In genomic region chr9:105053147-105053557, GRCm38 (mm10) we compare ENCODE assay signal across 8 mouse cellular contexts. TPM values are rescaled to one million over a fixed set of nuclear protein-coding genes. Genes with fewer than 3 reads are reported as not detected.
DNase-seq lines count a peak whose midpoint lies in the region; ATAC-seq and TF ChIP-seq lines count a peak whose summit lies in the region.

TSS of gene Mrpl3 (plus strand) at chr9:105053239.

- peak; percentile 86 for ATAC-seq in forebrain, embryonic 16.5 days
- ATAC-seq in lung, embryonic 14.5 days (ENCODE audit: insufficient read depth), result peak; percentile 92

- H3K36me3 ChIP-seq in ES-E14 (ENCODE audit: control insufficient read depth, insufficient read depth, low read length, poor library complexity, severe bottlenecking), result peaks cover 9% of the 10 kb centered on the region
- peaks cover 22% of the 10 kb centered on the region for H3K36me3 ChIP-seq in forebrain, embryonic 16.5 days (ENCODE audit: control insufficient read depth, insufficient read depth)
- H3K36me3 ChIP-seq in lung, embryonic 14.5 days (ENCODE audit: insufficient read depth), result peaks cover 33% of the 10 kb centered on the region
- H3K36me3 ChIP-seq in thymus, adult 2 months (ENCODE audit: control insufficient read depth, insufficient read depth, low read length), result peaks cover 30% of the 10 kb centered on the region

- H3K27me3 ChIP-seq in forebrain, embryonic 16.5 days (replicated peaks; ENCODE audit: control insufficient read depth, insufficient read depth, low read length), result no peaks in the 10 kb centered on the region
- H3K27me3 ChIP-seq in lung, embryonic 14.5 days (ENCODE audit: insufficient read depth, low read length), result no peaks in the 10 kb centered on the region
- no peaks in the 10 kb centered on the region for H3K27me3 ChIP-seq in thymus, adult 2 months (ENCODE audit: control insufficient read depth, insufficient read depth, low read length)

- H3K4me3 ChIP-seq in ES-E14 (ENCODE audit: insufficient read depth in 1 of 2, low read depth in 1 of 2, low read length in 2 of 2, poor library complexity in 1 of 2, severe bottlenecking in 1 of 2), result peak within 1 kb of the TSS; percentile 90 to 100
- peak within 1 kb of the TSS; percentile 100 for H3K4me3 ChIP-seq in forebrain, embryonic 16.5 days (replicated peaks; ENCODE audit: low read length)
- H3K4me3 ChIP-seq in layer of hippocampus, adult 2 months, result peak within 1 kb of the TSS; percentile 100
- H3K4me3 ChIP-seq in lung, embryonic 14.5 days (ENCODE audit: low read depth, low read length), result peak within 1 kb of the TSS; percentile 97
- peak within 1 kb of the TSS; percentile 97 for H3K4me3 ChIP-seq in olfactory bulb, adult 2 months (ENCODE audit: insufficient read depth, low read depth, low read length)
- peak within 1 kb of the TSS; percentile 100 for H3K4me3 ChIP-seq in thymus, adult 2 months (ENCODE audit: control insufficient read depth, insufficient read depth, low read length)

- intact Hi-C loops in heart, postnatal 36 days (cut with DNase I), result loop anchor here (2.0 kb wide), 1 partner anchor 78 kb away; the partner anchor contains the start of gene Nudt16

- TF ChIP-seq POLR2A in olfactory bulb, adult 2 months (IDR thresholded peaks at IDR 0.05; ENCODE audit: insufficient read depth, low read depth, low read length), result peak; percentile 34; the same call in 1 of the 2 replicates
- 0 out of 2 replicates have a peak, but pooled peaks have one; percentile 31 for TF ChIP-seq POLR2A in thymus, adult 2 months (IDR thresholded peaks at IDR 0.05; ENCODE audit: control insufficient read depth, extremely low read depth, insufficient read depth, low read length, poor library complexity)

- DNase-seq in ES-E14 (ENCODE audit: low read depth, low spot score), result peak; percentile 72
- peak; percentile 72 for DNase-seq in cerebellum, adult 11-12 months
- peak; percentile 90 for DNase-seq in heart, postnatal 36 days
- DNase-seq in layer of hippocampus, adult 2 months (ENCODE audit: low spot score in 2 of 2), result peak; percentile 76 to 83
- DNase-seq in lung, embryonic 14.5 days, result peak; percentile 94
- peak; percentile 78 for DNase-seq in thymus, adult 2 months

- H3K9me3 ChIP-seq in ES-E14 (ENCODE audit: control insufficient read depth, insufficient read depth, low read depth, low read length), result no peaks in the 10 kb centered on the region
- no peaks in the 10 kb centered on the region for H3K9me3 ChIP-seq in forebrain, embryonic 16.5 days (ENCODE audit: control insufficient read depth, low read length)
- H3K9me3 ChIP-seq in lung, embryonic 14.5 days (ENCODE audit: low read depth, low read length), result no peaks in the 10 kb centered on the region

- H3K9ac ChIP-seq in ES-E14 (ENCODE audit: insufficient read depth, low read depth, low read length, poor library complexity, severe bottlenecking), result peak within 1 kb of the TSS; percentile 100
- peak within 1 kb of the TSS; percentile 99 for H3K9ac ChIP-seq in forebrain, embryonic 16.5 days (replicated peaks; ENCODE audit: low read depth, low read length)
- peak within 1 kb of the TSS; percentile 97 for H3K9ac ChIP-seq in lung, embryonic 14.5 days

- H3K27ac ChIP-seq in ES-E14 (ENCODE audit: insufficient read depth, low read depth, low read length, poor library complexity, severe bottlenecking), result peak within 1 kb of the TSS; percentile 68; the same call in 1 of the 2 replicates
- H3K27ac ChIP-seq in forebrain, embryonic 16.5 days (ENCODE audit: low read length), result peak within 1 kb of the TSS; percentile 75
- H3K27ac ChIP-seq in layer of hippocampus, adult 2 months, result peak within 1 kb of the TSS; percentile 89
- peak within 1 kb of the TSS; percentile 66; the same call in 1 of the 2 replicates for H3K27ac ChIP-seq in lung, embryonic 14.5 days (ENCODE audit: low read depth)
- H3K27ac ChIP-seq in olfactory bulb, adult 2 months (ENCODE audit: insufficient read depth, low read depth, low read length), result peak within 1 kb of the TSS; percentile 56
- peak within 1 kb of the TSS; percentile 19; the same call in 1 of the 2 replicates for H3K27ac ChIP-seq in thymus, adult 2 months (ENCODE audit: control insufficient read depth, insufficient read depth, low read length)

- in situ Hi-C loops in ES-E14 (cut with MboI; ENCODE audit: low sequenced_read_pairs in 2 of 2, unreplicated experiment in 2 of 2), result no loop called here

- H3K4me1 ChIP-seq in ES-E14 (ENCODE audit: control insufficient read depth in 2 of 2, insufficient read depth in 2 of 2, low read length in 2 of 2, poor library complexity in 1 of 2), result no peaks in the 10 kb centered on the region
- peaks cover 11% of the 10 kb centered on the region for H3K4me1 ChIP-seq in forebrain, embryonic 16.5 days (replicated peaks; ENCODE audit: control insufficient read depth, insufficient read depth, low read length)
- no peaks in the 10 kb centered on the region for H3K4me1 ChIP-seq in lung, embryonic 14.5 days (ENCODE audit: insufficient read depth)
- peaks cover 6% of the 10 kb centered on the region for H3K4me1 ChIP-seq in olfactory bulb, adult 2 months (ENCODE audit: control insufficient read depth, insufficient read depth, low read length)
- no peaks in the 10 kb centered on the region for H3K4me1 ChIP-seq in thymus, adult 2 months (replicated peaks; ENCODE audit: control insufficient read depth, insufficient read depth, low read length)

- H3K4me2 ChIP-seq in forebrain, embryonic 16.5 days (ENCODE audit: low read length), result peak within 1 kb of the TSS; percentile 88
- peak within 1 kb of the TSS; percentile 74 for H3K4me2 ChIP-seq in lung, embryonic 14.5 days

- 0% methylated on average over 31 of the region's 31 CpGs for WGBS in forebrain, embryonic 16.5 days
- WGBS in lung, embryonic 14.5 days, result under 1% methylated on average over 31 of the region's 31 CpGs
- WGBS in olfactory bulb, adult 2 months, result under 1% methylated on average over 31 of the region's 31 CpGs
- 1% methylated on average over 31 of the region's 31 CpGs for WGBS in thymus, adult 2 months

- TF ChIP-seq CTCF in layer of hippocampus, adult 2 months (conservative IDR thresholded peaks at IDR 0.05), result no peak
- no peak for TF ChIP-seq CTCF in lung, embryonic 14.5 days (IDR thresholded peaks at IDR 0.05; ENCODE audit: low read depth)
- no peak for TF ChIP-seq CTCF in olfactory bulb, adult 2 months (IDR thresholded peaks at IDR 0.05; ENCODE audit: insufficient read depth, low read depth, low read length)
- TF ChIP-seq CTCF in thymus, adult 2 months (IDR thresholded peaks at IDR 0.05; ENCODE audit: borderline replicate concordance, control insufficient read depth, extremely low read depth, insufficient read depth, low read length, poor library complexity), result no peak

TF ChIP-seq in ES-E14, 5 proteins besides CTCF, POLR2A, EP300 and RAD21:
- TF ChIP-seq HCFC1 (IDR thresholded peaks at IDR 0.05; ENCODE audit: borderline replicate concordance, insufficient read depth, low read length), result peak; percentile 87
- no peak for TF ChIP-seq MAFK (IDR thresholded peaks at IDR 0.05; ENCODE audit: insufficient read depth, low read depth, low read length)

RNA-seq across cellular contexts. Expression of gene Mrpl3, which starts in this region (rescaled TPM):
- 77.1 and 78.6 TPM in 2 replicates for total RNA-seq in ES-E14 (2012; rRNA removed)
- 92.1 and 102 TPM in 2 replicates for polyA plus RNA-seq in forebrain, embryonic 16.5 days (2015; fragmentation: Nextera tagmentation; extraction: Ambion mirVana)
- 100 to 1,000 TPM; 176 to 187 TPM for total RNA-seq in heart, postnatal 36 days (2021)
- total RNA-seq in layer of hippocampus, adult 2 months (2021), result 10 to 100 TPM; 76.3 to 78.7 TPM
- polyA plus RNA-seq in lung, embryonic 14.5 days (2014; fragmentation: Nextera tagmentation; extraction: Ambion mirVana), result 115 and 118 TPM in 2 replicates
- polyA plus RNA-seq in olfactory bulb, adult 2 months (2012; ENCODE audit: insufficient read depth, insufficient read length, low replicate concordance, missing spikeins), result 121 and 370 TPM in 2 replicates
- 110 and 125 TPM in 2 replicates for polyA plus RNA-seq in thymus, adult 2 months (2012; rRNA removed)

Comparison
In these comparisons a context has a peak if more than half of its experiments do, and no peak if none do; other contexts are left out.
1. Peak in every context shown above with its lines: DNase-seq, ATAC-seq, H3K4me3 ChIP-seq and H3K27ac ChIP-seq.
2. H3K27ac ChIP-seq: peak in every context shown above with its lines; median percentile 89 in layer of hippocampus, adult 2 months; 75 in forebrain, embryonic 16.5 days; 68 in ES-E14; 66 in lung, embryonic 14.5 days; 56 in olfactory bulb, adult 2 months; 19 in thymus, adult 2 months.